Mouse (Mus musculus): ENCODE results near the gene Traf2.

Gene Traf2

GRCm38 (mm10) chr2:25546811-25547491 is at the start of gene Traf2:
Traf2 (minus strand) TSS chr2:25546940.
- DNase-seq (ENCODE audit: low spot score in 2 of 2): peak; percentile 98

- no peak for DNase-seq (ENCODE audit: low spot score in 2 of 2)
Observed at GRCm38 (mm10) chr2:25591863-25592262, 45.1 kb upstream of the Traf2 start.

- no peak for DNase-seq (ENCODE audit: low spot score in 2 of 2)
Observed at GRCm38 (mm10) chr2:25588227-25588907, 41.6 kb upstream of the Traf2 start.

- DNase-seq (ENCODE audit: low spot score in 2 of 2): no peak
Observed at GRCm38 (mm10) chr2:25587290-25587689, 40.5 kb upstream of the Traf2 start.

GRCm38 (mm10) chr2:25585601-25586000 is 38.9 kb upstream of the Traf2 start:
- DNase-seq (ENCODE audit: low spot score in 2 of 2): no peak

- DNase-seq (ENCODE audit: low spot score in 2 of 2): no peak
Observed at GRCm38 (mm10) chr2:25584856-25585255, 38.1 kb upstream of the Traf2 start.

GRCm38 (mm10) chr2:25584152-25584551 is 37.4 kb upstream of the Traf2 start:
- DNase-seq (ENCODE audit: low spot score in 2 of 2): no peak

- DNase-seq (ENCODE audit: low spot score in 2 of 2): no peak
Observed at GRCm38 (mm10) chr2:25583571-25583970, 36.8 kb upstream of the Traf2 start.

- no peak for DNase-seq (ENCODE audit: low spot score in 2 of 2)
Observed at GRCm38 (mm10) chr2:25583120-25583481, 36.4 kb upstream of the Traf2 start.

- no peak for DNase-seq (ENCODE audit: low spot score in 2 of 2)
Observed at GRCm38 (mm10) chr2:25582466-25583119, 35.9 kb upstream of the Traf2 start.

- no peak for DNase-seq (ENCODE audit: low spot score in 2 of 2)
Observed at GRCm38 (mm10) chr2:25581901-25582301, 35.2 kb upstream of the Traf2 start.

- peak; percentile 55 to 74 for DNase-seq (ENCODE audit: low spot score in 2 of 2)
Observed at GRCm38 (mm10) chr2:25581294-25581864, 34.6 kb upstream of the Traf2 start, which contains the start of gene Ajm1. Ajm1 (minus strand) TSS chr2:25581757.

- no peak for DNase-seq (ENCODE audit: low spot score in 2 of 2)
Observed at GRCm38 (mm10) chr2:25580621-25581101, 33.9 kb upstream of the Traf2 start.

GRCm38 (mm10) chr2:25579737-25580460 is 33.2 kb upstream of the Traf2 start:
- peak; percentile 38 to 67 for DNase-seq (ENCODE audit: low spot score in 2 of 2)

- no peak for DNase-seq (ENCODE audit: low spot score in 2 of 2)
Observed at GRCm38 (mm10) chr2:25578796-25579736, 32.3 kb upstream of the Traf2 start.

- DNase-seq (ENCODE audit: low spot score in 2 of 2): no peak
Observed at GRCm38 (mm10) chr2:25577951-25578795, 31.4 kb upstream of the Traf2 start.

GRCm38 (mm10) chr2:25576965-25577891 is 30.5 kb upstream of the Traf2 start:
- no peak for DNase-seq (ENCODE audit: low spot score in 2 of 2)

- no peak for DNase-seq (ENCODE audit: low spot score in 2 of 2)
Observed at GRCm38 (mm10) chr2:25576028-25576850, 29.5 kb upstream of the Traf2 start.

Measured in natural killer cell, adult 2 months (primary cell).